Mouse (Mus musculus): ENCODE measurements around the gene Stpg1. TPM values are rescaled to one million over a fixed set of nuclear protein-coding genes. Genes with fewer than 3 reads are reported as not detected.

The Stpg1 gene
- total RNA-seq (2015) (not detected in 2 replicates), total RNA-seq (2017) (0.18 TPM in 1 of 2 replicates, not detected in the other)

DNA sequence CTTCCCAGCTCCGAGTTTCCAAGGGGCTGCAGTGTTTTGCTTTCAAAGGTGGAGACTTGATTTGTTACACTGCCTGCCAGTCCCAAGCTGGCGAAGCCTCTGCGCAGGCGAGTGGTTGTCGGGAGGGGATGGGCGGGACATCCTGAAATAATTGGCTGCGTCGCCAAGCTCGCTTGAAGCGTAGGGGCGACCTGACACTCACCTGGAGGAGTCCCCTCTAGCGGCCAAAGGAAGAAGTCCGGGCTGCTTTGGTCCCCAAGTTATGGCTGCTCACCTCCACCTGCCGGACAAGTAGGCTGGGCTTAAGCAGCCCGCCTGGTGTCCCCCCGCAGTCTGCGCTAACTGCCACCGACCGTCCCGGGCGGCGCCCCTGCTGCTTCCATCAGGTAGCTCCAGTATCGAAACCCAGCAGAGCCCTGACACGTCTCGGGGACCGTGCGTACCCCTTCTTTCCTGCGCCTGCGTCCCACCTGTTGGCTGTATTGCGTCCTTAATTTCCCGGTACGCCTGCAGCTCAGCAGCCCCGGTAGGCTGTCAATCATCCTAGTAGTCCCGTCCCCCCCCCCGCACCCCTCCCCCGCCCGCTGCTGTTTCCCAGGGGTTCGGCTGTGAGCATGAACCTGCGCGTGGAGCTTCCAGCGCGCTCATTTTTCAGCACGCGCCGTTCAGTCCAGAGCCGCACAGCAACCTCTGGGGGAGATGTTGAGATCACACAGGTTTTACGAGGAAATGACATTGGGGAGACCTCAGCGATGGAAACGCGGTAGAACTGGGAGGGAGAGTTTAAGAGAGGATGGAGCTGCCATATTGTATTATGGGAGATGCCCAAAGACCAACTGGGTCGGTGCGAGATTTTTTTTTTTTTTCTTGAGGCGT, at the start of gene Stpg1, which contains the start of gene Nipal3:
Stpg1 (plus strand) TSS at position 270 of the 876 bp plus-strand sequence.
Nipal3 (minus strand) TSS at position 518 of the 876 bp plus-strand sequence.
- peak; percentile 93 for ATAC-seq (ENCODE audit: poor library complexity, severe bottlenecking)

DNA sequence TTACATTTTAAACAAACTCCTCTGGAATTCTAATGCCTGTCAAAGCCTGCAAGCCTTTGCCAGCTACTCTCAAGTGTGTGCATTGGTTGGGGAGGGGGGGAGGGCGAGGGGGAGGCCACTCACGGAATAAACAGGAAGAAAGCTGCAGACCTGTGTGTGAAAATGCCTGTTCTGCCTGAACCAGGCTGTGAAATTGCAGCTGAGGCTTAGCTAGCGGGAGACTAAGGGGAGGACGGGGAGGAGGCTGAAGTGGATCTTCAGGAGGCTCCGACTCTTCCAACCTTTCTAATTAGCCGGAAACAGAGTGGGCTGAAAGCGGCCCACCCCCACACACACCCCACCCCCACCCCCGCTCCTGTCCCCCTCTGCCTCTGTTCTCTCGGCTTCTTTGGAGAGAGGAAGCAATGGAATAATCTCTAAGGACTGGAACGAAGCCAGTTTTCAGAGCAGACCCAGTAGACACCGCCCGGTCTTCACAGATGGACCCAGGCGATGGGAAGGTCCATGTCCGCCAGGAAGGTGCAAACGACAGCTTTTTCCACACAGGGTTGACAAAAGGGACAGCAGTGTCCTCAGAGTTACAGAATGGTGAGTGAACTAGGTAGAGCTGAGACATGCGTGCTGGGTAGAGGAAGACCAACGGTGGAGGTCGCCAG, 43.1 kb upstream of the Stpg1 start:
- ATAC-seq (ENCODE audit: poor library complexity, severe bottlenecking), result no peak

DNA sequence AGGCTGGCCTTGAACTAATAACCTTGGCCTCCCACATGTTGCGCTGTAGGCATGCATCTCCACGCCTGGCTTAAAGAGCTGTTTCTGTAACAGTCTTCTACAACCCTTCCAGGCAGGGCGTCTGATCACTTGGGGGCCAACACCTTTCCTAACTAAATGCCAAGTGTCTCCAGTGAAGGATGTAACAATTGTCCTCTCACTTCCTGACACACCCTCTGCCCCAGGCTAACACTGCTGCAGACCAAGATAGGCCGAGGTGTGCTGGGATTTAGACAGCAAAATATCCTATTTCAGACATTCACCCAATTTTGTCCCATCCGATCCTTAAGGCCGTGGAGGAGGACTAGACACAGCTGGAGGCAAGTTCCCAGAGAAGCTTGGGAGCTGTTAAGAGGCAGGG, 41.4 kb upstream of the Stpg1 start:
- ATAC-seq (ENCODE audit: poor library complexity, severe bottlenecking), result no peak

DNA sequence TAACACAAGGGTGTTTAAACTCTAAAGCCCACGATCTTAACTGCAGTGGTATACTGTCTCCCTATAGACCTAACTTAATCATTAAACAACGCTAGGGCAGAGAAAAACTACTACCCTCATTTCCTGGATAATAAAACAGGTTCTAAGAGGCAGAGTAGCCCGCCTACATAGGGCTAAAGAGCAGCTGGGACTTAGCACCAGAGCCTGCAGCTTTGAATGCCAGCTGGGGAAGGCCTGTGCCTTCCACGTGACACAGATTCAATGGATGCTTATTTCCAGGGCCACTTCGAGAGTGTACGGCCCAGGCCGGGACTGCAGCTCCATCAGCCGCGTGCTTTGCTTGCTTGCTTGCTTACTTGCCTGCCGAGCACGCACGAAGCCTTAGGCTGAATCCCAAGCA, 41.0 kb upstream of the Stpg1 start:
- ATAC-seq (ENCODE audit: poor library complexity, severe bottlenecking), result no peak

DNA sequence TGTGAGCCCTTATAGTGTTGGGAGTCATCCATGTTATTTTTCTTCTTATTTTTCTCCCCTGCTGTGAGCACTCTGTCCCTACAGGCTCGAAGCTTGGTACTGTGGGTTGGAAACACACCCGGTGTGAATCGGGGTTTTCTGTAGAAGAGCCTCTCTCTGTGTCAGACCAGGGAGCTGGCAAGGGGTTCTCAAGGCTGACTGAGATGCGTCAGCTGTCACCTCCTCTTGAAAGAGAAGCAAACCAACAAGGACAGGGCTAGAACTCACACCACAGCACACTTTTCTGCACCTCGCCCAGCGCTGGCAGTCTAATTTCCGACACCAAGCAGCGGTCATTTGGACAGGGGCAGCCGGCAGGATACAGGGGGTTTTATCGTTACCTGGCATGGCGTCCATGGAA, 31.2 kb upstream of the Stpg1 start:
- ATAC-seq (ENCODE audit: poor library complexity, severe bottlenecking), result no peak

DNA sequence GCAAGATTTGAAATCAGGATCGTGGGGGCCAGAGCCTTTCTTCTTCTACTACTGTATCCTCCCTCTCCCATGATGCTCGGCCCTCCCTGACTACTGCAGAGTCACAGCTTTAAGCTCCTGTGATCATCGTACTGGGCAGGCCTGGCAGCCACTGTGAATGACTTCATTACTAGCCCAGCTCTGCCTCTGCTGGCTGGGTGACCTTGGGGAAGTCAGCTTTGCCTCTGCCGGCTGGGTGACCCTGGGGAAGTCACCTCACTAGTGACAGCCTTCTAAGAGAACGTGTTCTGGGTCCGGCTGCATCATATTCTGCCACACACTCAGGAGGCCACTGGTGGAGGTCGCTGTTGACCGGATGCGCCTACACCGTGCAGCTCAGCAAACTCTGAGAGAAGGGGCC, 16.7 kb upstream of the Stpg1 start:
- ATAC-seq (ENCODE audit: poor library complexity, severe bottlenecking), result no peak

DNA sequence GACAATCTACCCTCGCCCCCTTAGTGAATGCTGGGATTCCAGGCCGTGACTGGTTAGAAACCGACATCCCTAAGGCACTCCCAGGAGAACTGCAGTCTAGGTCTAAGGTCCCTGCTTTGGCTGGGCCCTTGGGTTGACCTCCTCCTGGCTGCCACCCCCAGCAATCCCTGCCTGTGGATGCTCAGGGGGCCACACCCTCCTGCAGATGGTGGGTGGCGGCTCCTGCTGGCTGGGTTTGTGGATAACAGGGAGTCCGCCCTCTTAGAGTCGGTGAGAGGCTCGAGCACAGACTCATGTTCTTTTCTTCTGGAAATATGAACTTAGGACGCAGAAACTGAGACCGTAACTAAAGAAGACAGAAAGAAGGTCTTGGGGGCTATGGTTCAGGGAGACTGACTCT, 14.2 kb upstream of the Stpg1 start:
- ATAC-seq (ENCODE audit: poor library complexity, severe bottlenecking), result no peak

DNA sequence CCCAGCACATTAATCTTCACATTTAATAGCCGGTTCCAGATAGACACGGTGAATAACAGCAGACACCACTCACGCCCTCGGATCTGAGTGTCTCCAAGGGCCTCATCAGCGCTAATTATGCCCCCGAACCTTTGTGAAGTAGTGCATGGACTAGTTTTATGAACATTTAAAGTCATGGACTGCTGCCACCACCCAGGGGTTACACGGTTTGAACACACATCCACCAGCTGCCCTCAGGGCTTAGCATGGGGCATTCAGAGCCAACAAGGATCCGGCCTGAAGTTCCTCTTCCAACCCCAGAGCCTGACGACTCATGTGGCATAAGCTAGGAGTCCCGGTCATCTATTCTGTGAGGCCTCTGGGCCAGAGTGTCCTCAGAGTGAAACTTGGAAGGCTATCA, 9.5 kb upstream of the Stpg1 start:
- no peak for ATAC-seq (ENCODE audit: poor library complexity, severe bottlenecking)

DNA sequence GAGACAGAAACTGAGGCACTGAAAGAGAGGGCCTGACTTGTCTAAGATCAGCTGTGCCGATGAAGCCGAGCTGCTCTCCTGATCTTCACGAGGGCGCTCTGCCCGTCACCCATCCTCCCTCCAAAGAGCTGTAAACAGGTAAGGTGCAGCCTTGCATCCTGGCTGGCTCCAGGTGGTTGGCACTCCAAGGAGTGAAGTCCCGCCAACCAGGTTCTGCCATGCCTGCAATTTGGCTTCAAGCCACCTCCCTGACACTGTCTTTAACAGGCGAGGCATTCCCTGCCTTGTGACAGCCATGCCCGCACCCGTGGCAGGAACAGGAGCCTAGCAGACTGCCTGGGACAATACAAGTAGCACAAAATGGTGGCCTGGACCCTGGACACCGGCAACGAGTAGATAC, 8.2 kb upstream of the Stpg1 start:
- ATAC-seq (ENCODE audit: poor library complexity, severe bottlenecking), result no peak

DNA sequence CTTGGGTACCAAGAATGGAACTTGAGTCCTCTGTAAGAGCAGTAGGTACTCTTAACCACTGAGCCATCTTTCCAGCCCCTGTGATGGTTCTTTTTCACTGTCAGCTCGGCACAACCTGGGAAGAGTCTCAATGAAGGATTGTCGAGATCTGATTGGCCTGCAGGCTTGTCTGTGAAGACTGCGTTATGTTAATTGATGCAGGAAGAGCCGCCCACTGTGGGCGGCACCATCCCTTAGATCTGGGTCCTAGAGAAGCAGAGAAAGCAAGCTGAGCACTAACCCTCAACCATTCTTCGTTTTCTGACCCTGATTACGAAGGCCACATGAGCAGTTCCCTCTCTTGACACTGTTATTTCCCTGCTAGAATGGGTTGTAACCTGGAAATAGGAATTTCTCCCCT, 5.3 kb upstream of the Stpg1 start:
- ATAC-seq (ENCODE audit: poor library complexity, severe bottlenecking), result no peak

DNA sequence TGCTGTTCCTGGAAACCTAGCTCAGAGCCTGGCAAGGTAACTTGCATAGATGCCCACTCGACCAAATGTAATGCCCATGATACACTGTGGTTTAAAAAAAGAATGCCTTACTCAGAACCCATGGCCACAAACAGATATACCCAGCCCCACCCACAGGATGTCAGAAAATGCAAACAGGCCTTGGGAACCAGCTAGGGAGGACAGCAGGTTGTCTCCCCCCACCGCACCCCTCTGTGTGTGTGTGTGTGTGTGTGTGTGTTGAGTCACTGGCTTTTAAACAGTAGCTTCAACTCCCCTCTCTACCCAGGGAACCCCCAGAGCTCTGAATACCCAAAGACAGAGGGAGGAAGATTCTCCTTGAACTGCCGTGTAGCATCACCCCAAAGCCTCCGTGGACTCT, 1.3 kb upstream of the Stpg1 start:
- ATAC-seq (ENCODE audit: poor library complexity, severe bottlenecking), result no peak

DNA sequence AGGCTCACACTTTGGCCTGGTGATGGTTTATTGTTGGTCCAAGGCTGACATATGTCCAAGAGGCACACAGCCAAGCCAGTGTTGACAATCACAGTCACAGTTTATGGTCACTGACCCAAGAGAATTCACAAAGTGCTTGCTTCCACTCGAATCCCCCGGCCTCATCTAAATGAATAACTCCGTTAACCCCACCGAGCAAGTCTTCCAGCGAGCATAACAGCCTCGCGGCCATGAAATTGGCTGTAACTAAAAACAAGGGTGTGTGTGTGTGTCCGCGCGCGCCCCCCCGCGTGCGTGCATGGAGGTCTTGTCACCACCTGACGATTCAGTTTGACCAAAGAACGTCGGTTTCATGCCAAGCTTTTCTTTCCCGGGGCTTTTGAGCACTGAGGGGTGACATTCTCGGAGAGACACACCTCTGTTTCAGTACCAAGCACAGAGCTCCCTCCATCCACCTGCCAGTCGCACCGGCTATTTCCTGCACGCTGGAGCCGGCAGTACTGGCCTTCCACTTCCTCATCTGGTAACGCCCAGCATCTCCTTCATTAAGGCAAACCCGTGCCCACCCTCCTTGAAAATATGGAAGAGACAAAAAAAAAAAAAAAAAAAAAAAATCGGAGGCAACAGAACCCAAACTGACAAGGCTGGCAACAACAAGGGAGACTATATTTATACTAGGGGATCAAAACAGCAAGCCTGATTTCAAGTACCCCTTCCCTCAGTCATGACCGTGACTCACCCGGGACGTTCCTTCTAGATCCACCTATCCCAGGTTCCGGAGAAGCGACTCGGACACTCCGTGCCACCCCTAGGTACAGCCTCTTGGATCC, 684 bp upstream of the Stpg1 start:
- peak; percentile 72 for ATAC-seq (ENCODE audit: poor library complexity, severe bottlenecking)

DNA sequence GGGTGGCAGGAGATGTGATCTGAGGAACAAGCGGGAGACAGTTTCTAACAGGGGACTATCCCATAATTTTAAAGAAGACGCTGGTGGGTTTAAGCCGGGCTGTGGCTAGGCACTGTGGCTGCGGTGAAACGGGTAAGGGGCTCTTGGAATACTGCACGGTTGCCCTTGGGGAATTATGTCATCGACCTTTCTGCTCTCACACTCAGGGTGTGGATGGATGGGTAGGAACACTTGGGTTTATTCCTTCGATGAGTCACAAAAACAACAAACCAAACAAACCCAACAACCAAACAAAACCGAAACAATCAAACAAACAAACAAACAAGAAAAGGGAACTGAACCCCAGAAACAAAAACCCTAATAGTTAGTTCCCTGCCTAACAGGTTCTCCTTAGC, 804 bp downstream of the Stpg1 start:
- no peak for ATAC-seq (ENCODE audit: poor library complexity, severe bottlenecking)

DNA sequence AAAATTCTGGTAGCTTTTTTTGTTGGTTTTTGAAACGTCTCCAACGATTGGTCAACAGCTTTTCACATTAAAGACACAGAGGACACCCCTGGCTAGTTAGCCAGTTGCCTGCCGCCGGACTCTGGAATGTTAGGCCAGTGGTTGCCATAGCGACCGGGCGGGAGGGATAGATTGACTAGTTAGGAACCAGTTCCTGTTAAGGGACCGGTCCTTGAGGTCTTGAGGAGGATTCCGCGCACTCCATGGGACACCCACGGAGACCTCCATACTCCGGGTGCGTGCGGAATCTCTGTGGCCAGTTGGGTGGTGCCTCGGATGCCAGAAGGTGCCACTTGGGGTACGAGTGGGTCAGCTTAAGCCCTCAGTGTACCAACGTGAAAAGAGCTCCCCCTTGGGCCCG, 1.2 kb downstream of the Stpg1 start:
- no peak for ATAC-seq (ENCODE audit: poor library complexity, severe bottlenecking)

DNA sequence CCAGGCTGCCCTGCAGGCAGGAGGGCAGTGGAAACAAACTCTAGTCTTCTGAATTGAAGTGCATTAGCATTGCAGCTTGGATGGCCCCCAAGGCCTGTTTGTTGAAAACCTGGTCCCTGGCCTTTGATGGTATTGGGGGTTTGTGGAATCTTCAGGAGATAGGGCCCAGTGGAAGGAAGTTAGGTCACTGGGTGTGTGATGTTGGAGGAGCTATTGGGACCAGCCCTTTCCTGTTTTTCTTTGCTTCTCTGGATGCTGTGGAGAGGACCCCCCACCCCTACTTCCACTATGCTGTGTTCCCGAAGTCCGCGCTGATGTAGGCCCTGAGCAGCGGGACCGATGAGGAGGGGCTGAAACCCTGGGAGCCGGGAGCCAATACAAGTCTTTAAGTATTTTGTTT, 3.5 kb downstream of the Stpg1 start:
- ATAC-seq (ENCODE audit: poor library complexity, severe bottlenecking), result no peak

DNA sequence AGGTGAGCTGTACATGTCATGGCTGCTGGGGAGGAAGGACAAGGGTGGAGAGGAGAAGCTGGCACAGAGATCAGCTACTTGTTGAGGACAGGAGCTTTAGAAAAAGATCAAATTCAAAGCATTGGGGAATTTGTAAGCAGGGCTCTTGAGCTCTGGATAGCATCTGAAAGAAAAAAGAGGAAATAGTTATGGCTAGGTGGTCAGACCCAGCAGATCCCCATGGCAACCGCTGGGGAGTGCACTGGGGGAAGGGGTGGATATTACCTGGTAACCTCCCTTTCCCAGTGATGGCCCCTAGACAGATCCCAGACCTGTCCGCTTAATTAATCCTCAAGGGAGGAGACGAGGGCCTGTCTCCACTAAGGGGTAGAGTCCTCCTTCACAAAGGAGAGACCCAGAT, 5.2 kb downstream of the Stpg1 start:
- ATAC-seq (ENCODE audit: poor library complexity, severe bottlenecking), result peak; percentile 60; the same call in 1 of the 2 replicates

DNA sequence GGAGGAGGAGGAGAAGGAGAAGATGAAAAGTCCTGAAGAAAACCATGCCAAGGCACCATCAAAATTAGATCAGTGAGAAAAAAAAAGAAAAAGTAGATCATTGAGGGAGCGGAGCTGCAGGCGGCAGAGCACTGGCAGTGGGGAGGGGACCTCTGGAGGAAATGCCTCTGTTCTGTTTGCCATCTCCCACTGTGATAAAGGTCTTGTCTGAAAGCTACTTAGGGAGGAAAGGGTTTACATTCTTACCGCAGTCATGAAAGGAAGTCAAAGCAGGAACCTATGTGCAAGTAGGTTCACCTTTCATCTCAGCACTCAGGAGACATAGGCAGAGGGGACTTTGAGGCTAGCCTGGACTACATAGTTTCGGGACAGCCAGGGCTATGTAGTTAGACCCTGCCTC, 7.0 kb downstream of the Stpg1 start:
- no peak for ATAC-seq (ENCODE audit: poor library complexity, severe bottlenecking)

DNA sequence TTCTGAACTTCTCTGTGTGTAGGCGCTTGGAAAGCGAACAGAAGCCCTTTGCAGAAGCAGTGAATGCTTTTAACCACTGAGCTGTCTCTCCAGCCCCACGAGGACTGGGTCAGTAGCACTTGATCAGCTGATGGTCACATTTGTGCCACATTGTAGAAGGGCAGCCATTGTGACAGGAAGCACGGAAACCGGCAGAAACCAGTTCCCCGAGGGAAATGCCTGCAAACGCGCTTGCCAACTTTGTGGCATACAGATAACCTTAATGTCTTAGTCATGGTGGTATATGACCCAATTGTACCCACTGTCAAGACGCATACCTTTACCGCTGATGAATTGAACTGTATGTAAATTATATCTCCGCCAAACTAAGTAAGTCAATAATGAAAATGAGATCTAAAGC, 11.2 kb downstream of the Stpg1 start:
- no peak for ATAC-seq (ENCODE audit: poor library complexity, severe bottlenecking)

DNA sequence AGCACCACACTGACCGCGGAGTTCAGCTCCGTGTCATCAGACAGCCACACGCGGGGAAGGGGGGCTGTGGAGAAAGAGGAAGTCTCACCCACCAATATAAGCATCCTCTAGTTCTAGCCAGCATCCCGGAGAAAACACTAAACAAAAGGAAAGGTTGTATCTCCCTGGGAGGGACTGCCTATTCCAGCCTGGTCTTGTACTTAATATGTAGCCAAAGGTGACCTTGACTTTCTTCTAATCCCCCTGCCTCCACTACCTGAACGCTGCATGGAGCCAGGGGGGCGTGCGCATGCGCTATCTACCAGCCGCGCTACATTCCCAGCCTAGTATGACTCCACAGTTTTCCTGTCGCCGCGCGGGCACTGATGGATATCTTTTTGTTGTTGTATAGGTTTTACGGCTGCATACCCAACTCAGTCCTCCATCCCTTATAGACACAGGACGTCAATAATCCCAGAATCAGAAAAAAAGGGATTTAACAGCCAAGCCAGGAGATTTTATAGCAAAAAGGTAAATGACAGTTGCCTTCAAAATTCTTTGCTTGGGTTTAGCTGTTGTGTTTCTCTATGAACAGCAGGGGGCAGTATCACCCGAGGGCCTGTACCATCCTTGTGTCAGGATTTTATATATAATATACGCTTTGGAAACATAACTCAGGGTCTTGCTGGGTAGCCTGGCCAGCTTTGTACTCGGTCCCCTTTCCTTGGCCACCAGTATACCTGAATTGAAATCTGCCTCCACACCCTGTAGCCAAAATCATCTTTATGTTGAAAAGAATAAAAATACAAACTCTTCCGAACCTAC, 13.2 kb downstream of the Stpg1 start:
- ATAC-seq (ENCODE audit: poor library complexity, severe bottlenecking), result peak; percentile 51

DNA sequence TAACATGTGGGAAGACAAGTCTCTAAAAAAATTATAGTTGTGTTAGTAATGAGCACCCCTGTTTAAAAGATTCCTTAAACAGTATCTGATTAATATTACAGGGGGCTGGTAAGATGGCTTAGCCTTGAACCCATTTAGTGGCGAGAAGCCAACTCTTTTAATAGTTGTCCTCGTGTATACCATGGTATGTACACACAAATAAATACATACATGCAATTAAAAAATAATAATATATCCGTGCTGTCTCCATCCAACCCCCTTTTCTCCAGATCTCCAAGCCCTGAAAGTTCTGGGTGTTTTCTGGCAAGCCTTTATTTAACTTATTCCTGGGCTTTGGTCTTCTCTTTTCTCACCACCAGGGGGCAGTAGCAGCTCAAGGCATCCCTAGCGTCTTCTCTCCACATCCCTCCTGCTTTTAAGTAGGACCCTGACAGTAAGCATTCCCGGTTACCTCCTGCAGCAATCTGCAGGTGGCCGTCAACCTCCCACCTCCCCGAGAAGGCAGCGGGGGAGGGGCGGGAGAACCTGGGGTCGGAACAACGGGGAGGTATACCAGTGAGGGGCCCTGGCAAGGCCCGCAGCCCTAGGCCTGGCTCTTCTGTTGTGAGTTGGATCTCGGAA, 13.9 kb downstream of the Stpg1 start:
- peak; percentile 44 for ATAC-seq (ENCODE audit: poor library complexity, severe bottlenecking)
